Mouse (Mus musculus) thymus, adult 2 months (tissue): ENCODE data around the gene Sh3bp1.

ENCODE experiments used
- CTCF ChIP-seq: fragments of 200-500 bp; IDR thresholded peaks from 2 replicates; pipeline ENCODE4 v1.5.1; 2012; ENCODE audit warnings: mild to moderate bottlenecking, control low read depth, low read length, moderate library complexity, borderline replicate concordance; ENCODE audit not compliant: control insufficient read depth, poor library complexity, insufficient read depth; ENCODE audit errors: extremely low read depth
- POLR2A ChIP-seq: fragments of 200-500 bp; IDR thresholded peaks from 2 replicates; pipeline ENCODE4 v1.6.1; 2012; ENCODE audit warnings: mild to moderate bottlenecking, low read length, control low read depth, moderate library complexity; ENCODE audit not compliant: control insufficient read depth, poor library complexity, insufficient read depth; ENCODE audit errors: extremely low read depth

- TF ChIP-seq POLR2A (no peak), CTCF (no peak)
These were observed 39.9 kb upstream of the Sh3bp1 start for GRCm38 (mm10) chr15:78859714-78860113.
